Mouse (Mus musculus) kidney, adult 2 months (tissue): Measurements from ENCODE around the gene Hebp1. TPM values are rescaled to one million over a fixed set of nuclear protein-coding genes. Genes with fewer than 3 reads are reported as not detected.

Experiments
- DNase-seq: peaks from one replicate; pipeline ENCODE4 v3.0.0; 2021
- H3K27ac ChIP-seq: fragments of 200-500 bp; 2 replicates; pipeline ENCODE4 v1.5.1; 2012; ENCODE audit warnings: low read depth, low read length, control low read depth, inconsistent platforms; ENCODE audit not compliant: insufficient read depth
- H3K27me3 ChIP-seq: fragments of 200-500 bp; replicated peaks from 2 replicates; pipeline ENCODE4 v1.6.1; 2012; ENCODE audit warnings: mild to moderate bottlenecking, moderate library complexity, low read length, inconsistent platforms; ENCODE audit not compliant: control insufficient read depth, insufficient read depth
- H3K36me3 ChIP-seq: fragments of 200-500 bp; 2 replicates; pipeline ENCODE4 v1.6.1; 2012; ENCODE audit warnings: mild to moderate bottlenecking, moderate library complexity, low read length, inconsistent platforms; ENCODE audit not compliant: control insufficient read depth, insufficient read depth
- H3K4me1 ChIP-seq: fragments of 200-500 bp; 2 replicates; pipeline ENCODE4 v1.6.1; 2011; ENCODE audit warnings: low read length; ENCODE audit not compliant: control insufficient read depth, insufficient read depth
- H3K4me3 ChIP-seq: fragments of 200-500 bp; 2 replicates; pipeline ENCODE4 v1.5.1; 2011; ENCODE audit warnings: mild to moderate bottlenecking, low read depth, low read length, control low read depth; ENCODE audit not compliant: insufficient read depth
- CTCF ChIP-seq: fragments of 200-500 bp; conservative IDR thresholded peaks from 2 replicates; pipeline ENCODE4 v1.5.1; 2011; ENCODE audit warnings: low read depth, mild to moderate bottlenecking, control low read depth, low read length, moderate library complexity, mixed read lengths; ENCODE audit not compliant: insufficient read depth, insufficient read length
- POLR2A ChIP-seq: fragments of 200-500 bp; IDR thresholded peaks from one replicate; pipeline ENCODE4 v1.6.1; 2011; ENCODE audit warnings: low read depth, low read length, control low read depth
- WGBS: fragments of 180-500 bp; shearing (Covaris S2); methylation state at CpG from one replicate; pipeline ENCODE4 v1.1.7; 2018; 5-methylcytosine and 5-hydroxymethylcytosine counted together
- polyA plus RNA-seq: library from polyadenylated mRNA; depleted of rRNA; stranded (reverse); fragments of >200 nt; gene quantifications from 2 replicates; pipeline ENCODE4 v1.2.3, GENCODE M21; 2012

Gene Hebp1
- polyA plus RNA-seq, 1 experiment = 82.9 TPM

GRCm38 (mm10) chr6:135188629-135189028 is 9.2 kb downstream of the Hebp1 start:
- H3K27ac ChIP-seq = no peak overlapping the region
- WGBS = 56% methylated on average over 4 of the region's 4 CpGs
- H3K36me3 ChIP-seq = no peaks in the 10 kb centered on the region
- no peaks in the 10 kb centered on the region for H3K27me3 ChIP-seq
- no peaks in the 10 kb centered on the region for H3K4me1 ChIP-seq
- no peak for DNase-seq
- H3K4me3 ChIP-seq = no peak overlapping the region
- TF ChIP-seq POLR2A = no peak
- TF ChIP-seq CTCF = no peak

- H3K27ac ChIP-seq = no peak overlapping the region
- TF ChIP-seq POLR2A (no peak), CTCF (no peak)
- H3K4me1 ChIP-seq = no peaks in the 10 kb centered on the region
- no peak for DNase-seq
- H3K4me3 ChIP-seq = no peak overlapping the region
- no peaks in the 10 kb centered on the region for H3K36me3 ChIP-seq
- 64% methylated on average over 10 of the region's 10 CpGs for WGBS
- H3K27me3 ChIP-seq = 0 out of 2 replicates have a peak, but pooled peaks cover 1% of the 10 kb centered on the region
These were observed 10.5 kb downstream of the Hebp1 start for GRCm38 (mm10) chr6:135187076-135187917.

- peak; percentile 56 for DNase-seq
- TF ChIP-seq POLR2A (no peak), CTCF (peak; percentile 65)
- H3K4me3 ChIP-seq = no peak overlapping the region
- WGBS = 12% methylated on average over 8 of the region's 8 CpGs
- 0 out of 2 replicates have a peak, but pooled peaks cover 1% of the 10 kb centered on the region for H3K27me3 ChIP-seq
- no peaks in the 10 kb centered on the region for H3K4me1 ChIP-seq
- no peaks in the 10 kb centered on the region for H3K36me3 ChIP-seq
- no peak overlapping the region for H3K27ac ChIP-seq
These were observed 13.9 kb downstream of the Hebp1 start for GRCm38 (mm10) chr6:135183961-135184360.

GRCm38 (mm10) chr6:135182925-135183324 is 14.9 kb downstream of the Hebp1 start:
- TF ChIP-seq POLR2A (no peak), CTCF (peak; percentile 24; the same call in 1 of the 2 replicates)
- 44% methylated on average over 5 of the region's 5 CpGs for WGBS
- Histone ChIP-seq H3K4me3 (no peak overlapping the region), H3K4me1 (no peaks in the 10 kb centered on the region), H3K27ac (no peak overlapping the region), H3K27me3 (0 out of 2 replicates have a peak, but pooled peaks cover 1% of the 10 kb centered on the region), H3K36me3 (no peaks in the 10 kb centered on the region)
- DNase-seq = no peak

- Histone ChIP-seq H3K4me3 (no peak overlapping the region), H3K27me3 (0 out of 2 replicates have a peak, but pooled peaks cover 1% of the 10 kb centered on the region)
These were observed 19.2 kb downstream of the Hebp1 start for GRCm38 (mm10) chr6:135178599-135178998.

GRCm38 (mm10) chr6:135177271-135177670 is 20.6 kb downstream of the Hebp1 start:
- TF ChIP-seq CTCF (no peak), POLR2A (no peak)
- Histone ChIP-seq H3K27me3 (no peaks in the 10 kb centered on the region), H3K36me3 (no peaks in the 10 kb centered on the region), H3K4me1 (no peaks in the 10 kb centered on the region), H3K27ac (no peak overlapping the region), H3K4me3 (no peak overlapping the region)
- no peak for DNase-seq

More at GRCm38 (mm10) chr6:135178599-135178998, 19.2 kb downstream of the Hebp1 start:
- DNase-seq = no peak
- TF ChIP-seq POLR2A (no peak), CTCF (no peak)
- Histone ChIP-seq H3K27ac (no peak overlapping the region), H3K4me1 (no peaks in the 10 kb centered on the region), H3K36me3 (no peaks in the 10 kb centered on the region)
- WGBS = 59% methylated on average over 3 of the region's 3 CpGs

- Histone ChIP-seq H3K4me3 (no peak overlapping the region), H3K36me3 (no peaks in the 10 kb centered on the region), H3K4me1 (no peaks in the 10 kb centered on the region), H3K27me3 (no peaks in the 10 kb centered on the region), H3K27ac (no peak overlapping the region)
- WGBS = 94% methylated on average over 1 of the region's 1 CpGs
- DNase-seq = no peak
- no peak for TF ChIP-seq CTCF
- no peak for TF ChIP-seq POLR2A
These were observed 22.8 kb downstream of the Hebp1 start for GRCm38 (mm10) chr6:135175014-135175413.
